Mouse (Mus musculus): ENCODE measurements at regions not wholly inside any gene's neighbourhood (a gene's known extent, or its start where the extent isn't known, plus 50 kb on each side); places are given as distances from the start of the nearest gene placed in this dataset.

- no peak for DNase-seq
These were observed 56.5 kb downstream of the Tmsb4x start for GRCm38 (mm10) chrX:167152611-167153010.

GRCm38 (mm10) chrX:167151341-167151740 lies 57.8 kb downstream of the Tmsb4x start:
- no peak for DNase-seq

- no peak for DNase-seq
These were observed 59.7 kb downstream of the Tmsb4x start for GRCm38 (mm10) chrX:167149400-167149799.

GRCm38 (mm10) chrX:167146513-167147360 lies 62.4 kb downstream of the Tmsb4x start:
- peak in 1 of 2 experiments; percentile 15 for DNase-seq

- DNase-seq = no peak
These were observed 63.5 kb downstream of the Tmsb4x start for GRCm38 (mm10) chrX:167145508-167146182.

- DNase-seq = no peak
These were observed 70.0 kb downstream of the Tmsb4x start for GRCm38 (mm10) chrX:167139110-167139509.

- no peak for DNase-seq
These were observed 74.9 kb downstream of the Tmsb4x start for GRCm38 (mm10) chrX:167134250-167134649.

GRCm38 (mm10) chrX:167132989-167133395 lies 76.1 kb downstream of the Tmsb4x start:
- no peak for DNase-seq

- no peak for DNase-seq
These were observed 77.8 kb downstream of the Tmsb4x start for GRCm38 (mm10) chrX:167131317-167131716.

GRCm38 (mm10) chrX:167130601-167131000 lies 78.5 kb downstream of the Tmsb4x start:
- no peak for DNase-seq

GRCm38 (mm10) chrX:167119288-167119687 lies 89.8 kb downstream of the Tmsb4x start:
- no peak for DNase-seq

- DNase-seq = no peak
These were observed 94.0 kb downstream of the Tmsb4x start for GRCm38 (mm10) chrX:167115096-167115495.

GRCm38 (mm10) chrX:167111059-167111871 lies 97.8 kb downstream of the Tmsb4x start:
- DNase-seq = no peak

- DNase-seq = peak in 1 of 2 experiments; percentile 28
These were observed 100.8 kb downstream of the Tmsb4x start for GRCm38 (mm10) chrX:167108356-167108755.

GRCm38 (mm10) chrX:167107469-167107868 lies 101.6 kb downstream of the Tmsb4x start:
- DNase-seq = no peak

- peak in 1 of 2 experiments; percentile 39 for DNase-seq
These were observed 103.1 kb downstream of the Tmsb4x start for GRCm38 (mm10) chrX:167105931-167106417.

GRCm38 (mm10) chrX:167105354-167105753 lies 103.8 kb downstream of the Tmsb4x start:
- no peak for DNase-seq

GRCm38 (mm10) chrX:167104247-167104621 lies 104.9 kb downstream of the Tmsb4x start:
- no peak for DNase-seq

- DNase-seq = no peak
These were observed 105.4 kb downstream of the Tmsb4x start for GRCm38 (mm10) chrX:167103501-167104246.

GRCm38 (mm10) chrX:167101929-167102328 lies 107.2 kb downstream of the Tmsb4x start:
- DNase-seq = no peak

GRCm38 (mm10) chrX:167099411-167099810 lies 109.7 kb downstream of the Tmsb4x start:
- no peak for DNase-seq

GRCm38 (mm10) chrX:167098914-167099313 lies 110.2 kb downstream of the Tmsb4x start:
- no peak for DNase-seq

Data from spleen, adult 18-20 months (tissue).